Mouse (Mus musculus) layer of hippocampus, postnatal 25 days (tissue): Measurements from ENCODE around the gene Rps27. TPM values are rescaled to one million over a fixed set of nuclear protein-coding genes. Genes with fewer than 3 reads are reported as not detected.
"Not testable (repeated sequence)": the region's sequence is repeated elsewhere in the genome, so short reads cannot be mapped to it uniquely, and the experiment has no call there.

ENCODE experiments used
- DNase-seq, 2 experiments: peaks; one replicate each; pipeline ENCODE4 v3.0.0; 2022; ENCODE audit warnings: mixed read lengths in 2 of 2, low spot score in 1 of 2; ENCODE audit errors: extremely low spot score in 1 of 2
- total RNA-seq, 2 experiments: library from RNA; stranded (reverse); gene quantifications; 2 replicates each; pipeline ENCODE4 v1.2.3; 2021

Gene Rps27
- total RNA-seq: 100 to 1,000 TPM; 806 to 871 TPM

DNA sequence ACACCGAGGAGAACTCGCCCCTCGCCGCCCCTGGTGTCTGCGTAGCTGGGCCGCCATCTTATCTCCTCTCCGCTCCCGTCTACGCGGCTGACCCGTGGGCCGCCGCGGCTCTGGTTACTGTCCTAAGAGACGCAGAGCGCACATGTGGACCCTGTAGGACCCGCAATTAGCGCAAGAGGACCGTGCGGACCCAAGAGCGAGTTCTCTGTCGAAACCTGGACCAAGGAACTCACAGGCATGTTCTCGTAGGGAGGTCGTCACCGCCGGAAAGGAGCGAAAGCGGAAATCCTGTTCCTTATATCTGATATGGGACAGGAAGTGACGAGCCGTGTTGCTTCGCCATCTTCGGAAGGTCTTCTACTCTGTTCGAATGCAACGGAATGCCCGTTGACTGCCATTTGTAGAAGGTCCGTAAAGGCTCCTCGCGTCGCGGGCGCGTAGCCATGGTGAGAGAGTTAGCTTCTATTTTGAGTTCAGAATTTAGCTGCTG, at the start of gene Rps27, which contains the start of gene Rab13:
Gene Rps27 (minus strand): TSS at position 275 of the 490 bp plus-strand sequence.
Gene Rab13 (plus strand): TSS at position 319 of the 490 bp plus-strand sequence.
- DNase-seq: peak; percentile 77 to 86

- DNase-seq: no peak
Measured at GRCm38 (mm10) chr3:90258521-90258920, 45.1 kb upstream of the Rps27 start.

DNA sequence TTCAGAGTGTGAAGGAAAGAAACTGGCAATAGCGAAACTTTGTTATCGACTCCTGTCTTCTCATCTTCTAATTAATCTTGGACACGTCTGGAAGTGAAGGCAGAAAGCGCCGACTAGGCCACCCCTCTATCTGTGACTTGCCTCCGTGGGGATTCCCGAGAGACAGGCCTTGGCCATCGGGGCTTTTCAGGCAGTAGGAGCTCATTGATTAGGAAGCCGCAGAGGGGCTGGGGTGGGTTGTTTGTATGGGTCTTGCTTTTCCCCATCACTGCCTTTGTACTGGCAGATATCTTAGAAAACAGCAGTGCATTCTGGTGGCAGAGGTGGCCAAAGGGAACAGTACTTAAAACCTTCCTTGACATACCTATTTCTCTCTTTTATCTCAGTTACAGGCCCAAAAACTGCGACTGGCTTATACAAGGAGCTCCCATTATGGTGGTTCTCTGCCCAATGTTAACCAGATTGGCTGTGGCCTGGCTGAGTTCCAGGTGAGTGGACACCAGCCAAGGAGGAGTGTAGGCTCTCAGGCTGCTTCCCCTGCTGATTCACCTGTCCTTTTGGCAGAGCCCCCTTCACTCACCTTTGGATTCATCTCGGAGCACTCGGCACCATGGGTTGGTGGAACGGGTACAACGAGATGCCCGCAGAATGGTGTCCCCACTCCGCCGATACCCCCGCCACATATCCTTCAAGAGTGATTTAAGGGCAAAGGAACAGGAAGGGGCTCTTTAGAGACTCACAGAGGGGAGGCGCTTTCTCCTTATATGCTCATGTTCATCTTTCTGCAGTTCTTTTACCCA, 43.5 kb upstream of the Rps27 start:
- DNase-seq: no peak

GRCm38 (mm10) chr3:90255784-90256353, 42.4 kb upstream of the Rps27 start:
- no peak for DNase-seq

GRCm38 (mm10) chr3:90255194-90255565, 41.7 kb upstream of the Rps27 start:
- DNase-seq: no peak

- DNase-seq: no peak
Measured at GRCm38 (mm10) chr3:90254419-90255193, 41.2 kb upstream of the Rps27 start.

DNA sequence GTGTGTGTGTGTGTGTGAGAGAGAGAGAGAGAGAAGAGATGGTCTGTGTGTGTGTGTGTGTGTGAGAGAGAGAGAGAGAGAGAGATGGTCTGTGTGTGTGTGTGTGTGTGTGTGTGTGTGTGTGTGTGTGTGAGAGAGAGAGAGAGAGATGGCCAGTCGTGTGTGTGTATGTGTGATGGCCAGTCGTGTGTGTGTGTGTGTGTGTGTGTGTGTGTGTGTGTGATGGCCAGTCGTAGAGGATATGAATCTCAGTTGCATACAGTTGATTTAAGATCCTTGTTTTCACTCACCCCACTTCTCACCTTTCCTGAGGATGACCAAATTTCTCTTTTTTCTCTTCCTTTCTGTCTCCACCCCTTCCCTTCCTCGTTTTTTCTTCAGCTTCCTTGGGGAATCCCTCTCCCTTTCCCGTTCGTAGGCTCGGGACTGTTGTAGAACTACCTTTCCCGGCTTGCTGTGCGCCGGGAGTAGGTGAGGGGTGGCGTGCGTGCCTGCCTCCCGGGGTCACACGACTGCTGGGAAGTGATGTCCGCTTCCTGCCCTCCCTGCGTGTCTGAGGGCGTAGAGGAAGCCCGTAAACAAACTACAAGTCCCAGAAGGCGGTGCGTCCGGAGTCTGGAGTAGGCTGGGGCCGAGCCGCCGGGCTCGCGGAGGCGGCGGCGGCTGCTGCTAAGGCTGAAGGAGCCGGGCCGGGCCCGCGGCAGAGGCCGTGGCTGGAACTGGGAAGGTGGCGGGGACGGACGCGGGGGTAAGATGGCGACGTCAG, 40.4 kb upstream of the Rps27 start, which contains the start of gene Crtc2:
Gene Crtc2 (plus strand): TSS at position 511 of the 766 bp plus-strand sequence.
- peak; percentile 79 to 85 for DNase-seq

GRCm38 (mm10) chr3:90253174-90253573, 39.7 kb upstream of the Rps27 start:
- not testable (repeated sequence) for DNase-seq

- not testable (repeated sequence) for DNase-seq
Measured at GRCm38 (mm10) chr3:90252659-90253058, 39.2 kb upstream of the Rps27 start.

DNA sequence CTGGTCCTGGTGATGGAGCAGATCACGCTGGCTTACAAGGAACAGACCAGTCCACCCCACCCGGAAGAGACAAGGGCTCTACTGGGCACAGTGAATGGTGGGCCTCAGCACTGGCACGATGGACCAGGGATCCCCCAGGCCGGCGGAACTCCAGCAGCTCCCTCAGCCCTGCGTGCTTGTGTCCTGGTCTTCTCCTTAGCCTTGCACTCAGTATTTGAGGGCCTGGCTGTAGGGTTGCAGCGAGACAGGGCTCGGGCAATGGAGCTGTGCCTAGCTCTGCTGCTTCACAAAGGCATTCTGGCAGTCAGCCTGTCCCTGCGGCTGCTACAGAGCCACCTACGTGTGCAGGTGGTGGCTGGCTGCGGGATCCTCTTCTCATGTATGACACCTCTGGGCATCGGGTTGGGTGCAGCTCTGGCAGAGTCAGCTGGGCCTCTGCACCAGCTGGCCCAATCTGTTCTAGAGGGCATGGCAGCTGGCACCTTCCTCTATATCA, 38.3 kb upstream of the Rps27 start:
- not testable (repeated sequence) for DNase-seq

GRCm38 (mm10) chr3:90250791-90251190, 37.3 kb upstream of the Rps27 start:
- DNase-seq: no peak

DNA sequence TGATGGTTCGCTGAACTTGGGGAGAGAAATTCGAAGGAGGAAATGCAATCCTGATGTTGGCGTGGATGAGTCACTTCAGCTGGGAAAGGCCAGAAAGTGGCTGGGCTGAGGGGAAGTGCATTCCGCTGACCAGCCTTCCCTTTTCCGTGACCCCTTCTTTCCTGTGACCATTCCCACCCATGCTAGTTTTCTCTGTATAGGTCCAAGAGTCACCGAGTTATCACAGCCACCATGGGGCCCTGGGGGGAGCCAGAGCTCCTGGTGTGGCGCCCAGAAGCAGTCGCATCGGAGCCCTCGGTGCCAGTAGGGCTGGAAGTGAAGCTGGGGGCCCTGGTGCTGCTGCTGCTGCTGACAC, 35.3 kb upstream of the Rps27 start:
- no peak for DNase-seq

DNA sequence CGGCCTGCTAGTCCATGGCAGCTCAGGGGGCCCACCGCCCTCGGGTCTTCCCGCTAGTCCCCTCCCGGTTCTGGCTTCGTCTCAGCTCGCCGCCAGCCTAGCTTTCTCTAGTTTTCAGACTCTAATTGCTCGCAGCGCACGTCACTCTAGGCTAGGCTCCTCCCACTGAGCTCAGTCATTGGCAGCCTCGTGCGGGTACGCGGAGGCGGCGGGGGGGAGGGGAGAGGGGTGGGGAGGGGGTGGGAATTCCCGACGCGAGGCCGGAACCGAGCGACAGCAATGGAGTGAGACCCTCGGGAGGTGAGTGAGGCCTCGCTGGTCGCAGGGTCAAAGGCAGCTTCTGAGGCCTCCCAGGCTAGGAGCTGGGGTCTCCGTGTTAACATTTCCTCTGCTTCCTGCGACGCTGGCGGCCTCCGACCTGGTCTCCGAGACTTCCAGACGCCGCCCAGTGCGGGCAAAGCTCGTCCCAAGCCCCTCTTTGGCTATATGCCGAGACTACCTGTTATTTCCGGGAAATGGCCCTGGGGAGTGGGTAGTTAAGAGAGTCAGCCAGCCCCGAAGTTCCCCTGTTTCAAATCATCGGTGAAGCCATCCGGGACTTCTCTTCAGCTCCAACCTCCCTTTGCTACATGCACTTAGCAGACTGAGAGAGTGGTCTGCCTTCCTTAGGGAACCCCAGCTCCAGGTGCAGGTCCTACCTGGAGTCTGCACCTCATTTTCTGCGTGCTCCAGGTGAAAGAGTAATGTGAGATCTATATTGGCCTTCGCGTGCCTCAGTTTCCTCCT, 34.7 kb upstream of the Rps27 start, which contains the start of gene Slc39a1:
Gene Slc39a1 (plus strand): TSS at position 213 of the 786 bp plus-strand sequence.
- DNase-seq: peak; percentile 77 to 80

DNA sequence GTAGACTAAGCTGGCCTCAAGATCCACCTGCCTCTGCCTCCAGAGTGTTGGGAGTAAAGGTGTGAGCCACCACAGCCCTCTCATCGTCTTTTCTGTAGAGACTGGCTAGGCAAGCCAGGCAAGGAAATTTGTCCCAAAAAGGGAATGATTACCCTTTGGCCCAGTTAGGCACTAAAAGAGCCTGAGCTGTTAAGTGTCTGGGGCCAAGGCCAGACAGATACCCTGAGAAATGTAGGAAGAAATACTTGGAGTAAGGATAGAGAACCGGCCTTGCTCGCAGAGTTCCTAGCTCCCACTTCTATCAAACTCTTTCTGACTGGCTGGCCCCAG, 34.1 kb upstream of the Rps27 start:
- no peak for DNase-seq

GRCm38 (mm10) chr3:90245406-90245805, 32.0 kb upstream of the Rps27 start:
- no peak for DNase-seq

GRCm38 (mm10) chr3:90242984-90243775, 29.7 kb upstream of the Rps27 start, which contains the start of gene Creb3l4:
Gene Creb3l4 (minus strand): TSS chr3:90243512.
- no peak for DNase-seq

GRCm38 (mm10) chr3:90241669-90242358, 28.4 kb upstream of the Rps27 start:
- no peak for DNase-seq

DNA sequence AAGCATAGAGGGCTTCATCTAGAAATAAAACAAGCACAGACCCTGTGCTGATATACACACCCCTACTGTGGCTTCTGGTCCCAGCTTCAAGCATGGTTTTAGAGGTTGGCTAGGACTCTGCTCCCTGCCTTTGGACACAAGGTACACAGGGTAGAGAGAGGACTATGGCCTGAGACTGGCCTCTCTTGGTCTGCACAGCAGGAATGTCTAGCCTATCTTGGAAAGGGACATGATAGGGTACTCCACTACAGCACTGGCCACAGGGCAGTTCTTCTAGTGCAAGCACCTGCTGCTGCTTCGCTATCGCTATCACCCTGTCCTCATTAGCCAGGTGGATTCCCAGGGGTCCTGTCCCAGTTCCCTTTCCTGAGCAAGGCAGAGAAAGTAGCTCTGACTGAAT, 27.8 kb upstream of the Rps27 start:
- DNase-seq: no peak
